Mouse (Mus musculus) thymus, postnatal 36 days (tissue): ENCODE results near the gene Lpar6.
A peak's percentile ranks its signal among the peaks of the same experiment; 100 is the strongest.

Experiments used
- DNase-seq, 2 experiments: peaks; one replicate each; pipeline ENCODE4 v3.0.0; 2022; ENCODE audit warnings: mixed read lengths in 2 of 2

The Lpar6 gene

GRCm38 (mm10) chr14:73237848-73238321, at the start of gene Lpar6:
TSS of gene Lpar6 (plus strand) at chr14:73237895.
- peak; percentile 57 to 60 for DNase-seq

- no peak for DNase-seq
These were observed 38.6 kb upstream of the Lpar6 start for GRCm38 (mm10) chr14:73199058-73199457.

- DNase-seq, result no peak
These were observed 36.2 kb upstream of the Lpar6 start for GRCm38 (mm10) chr14:73201447-73201846.

GRCm38 (mm10) chr14:73204016-73204415, 33.7 kb upstream of the Lpar6 start:
- DNase-seq, result no peak

DNA sequence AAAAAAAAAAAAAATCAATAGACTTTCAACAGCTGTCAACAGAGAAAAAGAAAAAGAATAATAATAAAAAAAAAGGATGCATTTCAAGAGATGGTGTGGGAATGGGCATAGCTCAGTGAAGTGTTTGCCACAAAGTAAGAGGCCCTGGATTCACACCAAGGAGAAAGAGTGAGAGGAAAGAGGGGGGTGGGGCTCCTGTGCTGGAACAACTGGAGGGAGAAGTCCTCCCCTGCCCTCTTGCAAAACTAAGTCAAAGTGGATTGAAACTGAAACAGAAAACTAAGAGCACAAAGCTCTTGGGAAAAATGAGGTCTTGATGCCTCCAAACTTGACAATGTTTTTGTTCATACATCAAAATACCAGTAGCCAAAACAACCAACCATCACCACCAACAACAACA, 28.4 kb upstream of the Lpar6 start:
- DNase-seq, result no peak

- no peak for DNase-seq
These were observed 27.5 kb upstream of the Lpar6 start for GRCm38 (mm10) chr14:73210196-73210595.

DNA sequence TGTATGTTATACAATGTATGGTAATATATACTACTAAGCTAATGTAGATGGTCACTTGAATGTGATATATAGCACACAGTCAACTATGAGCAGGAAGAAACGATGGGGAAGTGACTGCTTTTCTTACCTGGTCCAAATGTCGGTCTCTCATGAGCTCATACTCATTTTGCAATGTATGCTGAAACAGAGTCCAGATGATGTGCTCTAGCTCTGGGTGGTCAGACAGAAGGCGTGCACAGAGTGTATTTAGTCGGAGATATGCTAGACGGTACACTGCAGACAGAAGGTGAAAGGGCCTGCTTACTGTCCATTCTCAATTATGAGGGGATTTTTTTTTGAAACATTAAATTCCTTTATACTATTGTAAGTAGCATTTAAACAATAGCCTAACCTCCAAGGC, 26.2 kb upstream of the Lpar6 start:
- no peak for DNase-seq

DNA sequence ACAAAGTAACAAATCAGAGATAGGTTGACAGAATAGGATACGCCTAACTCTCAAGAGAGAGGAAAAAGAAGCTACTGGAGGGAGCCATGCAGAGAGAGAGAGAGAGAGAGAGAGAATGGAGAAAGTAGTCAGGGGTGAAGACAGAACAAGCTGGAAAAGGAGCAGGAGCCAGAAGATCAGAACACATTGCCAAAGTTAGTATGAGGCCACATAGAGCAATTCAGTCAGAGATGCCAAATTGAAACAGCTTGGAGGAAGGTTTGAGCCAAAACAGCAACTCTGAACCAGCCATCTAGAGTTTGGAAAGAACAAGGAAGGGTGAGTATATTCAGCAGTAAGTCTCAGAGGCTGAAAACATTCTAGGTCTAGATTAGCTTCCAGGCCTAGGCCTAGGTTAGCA, 20.6 kb upstream of the Lpar6 start:
- DNase-seq, result no peak

DNA sequence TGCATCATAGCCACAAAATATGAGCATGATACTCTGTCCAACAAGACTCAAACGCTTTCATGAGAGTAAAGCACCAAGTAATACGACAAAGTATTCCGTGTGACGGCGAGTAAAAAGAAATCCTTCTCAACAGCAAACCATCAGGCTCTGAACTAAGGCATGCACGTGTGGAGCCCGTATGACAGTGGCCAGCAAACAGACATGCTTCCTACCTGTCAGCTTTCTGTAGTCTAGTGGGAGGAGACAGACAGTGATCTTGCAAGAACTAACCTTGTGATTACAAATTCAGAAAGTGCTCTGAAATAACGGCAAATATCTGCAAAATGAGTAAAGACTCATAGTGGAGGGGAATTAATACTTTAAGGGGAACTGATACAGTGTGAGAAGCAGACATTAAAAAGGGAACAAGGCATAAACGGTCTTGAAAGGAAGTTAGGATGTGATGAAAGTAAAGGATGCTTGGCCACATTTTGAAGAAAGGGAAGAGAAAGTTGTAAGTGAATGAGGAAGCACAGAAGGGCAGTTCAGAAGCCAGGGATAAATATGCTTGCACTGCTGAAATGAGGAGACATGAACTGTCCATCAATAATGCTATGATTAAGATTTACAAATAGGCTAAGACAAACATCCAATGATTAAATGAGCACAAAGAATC, 15.3 kb upstream of the Lpar6 start:
- no peak for DNase-seq

- no peak for DNase-seq
These were observed 11.3 kb upstream of the Lpar6 start for GRCm38 (mm10) chr14:73226346-73226745.

DNA sequence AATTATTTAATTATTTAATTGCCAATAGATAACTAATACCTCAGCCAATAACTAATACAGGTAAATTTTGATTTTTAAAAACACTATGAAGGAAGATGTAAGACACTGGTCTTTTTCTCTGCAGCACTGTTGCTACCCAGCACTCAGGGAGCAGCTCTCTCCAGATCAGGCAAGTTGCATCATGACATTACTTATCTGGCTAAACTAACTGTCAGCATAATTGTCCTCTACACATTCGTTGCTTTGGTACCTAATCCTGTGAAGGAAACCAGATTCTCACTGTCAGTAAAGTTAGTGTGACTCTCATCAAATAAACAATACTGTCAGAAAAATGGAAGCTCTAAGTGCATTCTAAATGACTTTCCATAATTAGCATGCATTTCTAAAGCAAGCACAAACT, 10.8 kb upstream of the Lpar6 start:
- DNase-seq, result no peak

DNA sequence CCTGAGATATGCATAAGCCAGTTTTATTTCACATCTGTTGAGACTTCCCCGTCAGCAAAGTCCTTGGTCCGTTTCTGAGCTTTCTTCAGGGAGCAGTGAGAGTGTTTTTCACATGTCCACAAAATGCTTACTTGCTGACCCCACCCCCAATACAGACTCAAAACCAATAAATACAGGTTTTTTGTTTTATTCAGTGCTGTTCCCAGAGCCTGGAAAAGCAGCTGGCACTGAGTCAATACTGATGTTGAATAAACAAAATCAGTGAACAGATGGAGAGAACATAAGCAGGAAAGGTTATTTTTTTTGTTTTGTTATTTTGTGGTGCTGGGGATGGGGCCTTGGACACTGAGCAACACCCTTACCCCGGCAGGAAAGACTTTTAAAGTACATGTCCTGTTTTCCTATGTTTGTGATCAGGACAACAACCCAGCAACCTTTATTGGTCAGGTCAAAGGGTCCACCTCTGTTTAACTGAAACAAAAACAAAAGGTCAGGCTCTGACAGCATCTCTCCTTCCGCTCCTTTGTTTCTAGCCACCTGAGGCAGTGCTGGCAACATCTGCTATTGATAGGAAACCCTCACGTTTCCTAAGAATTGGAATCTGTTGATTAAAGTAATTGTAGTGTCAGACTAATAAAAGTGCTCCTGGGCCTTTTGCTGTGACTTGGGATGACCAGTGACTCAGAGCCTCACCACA, 6.3 kb upstream of the Lpar6 start:
- DNase-seq, result no peak

DNA sequence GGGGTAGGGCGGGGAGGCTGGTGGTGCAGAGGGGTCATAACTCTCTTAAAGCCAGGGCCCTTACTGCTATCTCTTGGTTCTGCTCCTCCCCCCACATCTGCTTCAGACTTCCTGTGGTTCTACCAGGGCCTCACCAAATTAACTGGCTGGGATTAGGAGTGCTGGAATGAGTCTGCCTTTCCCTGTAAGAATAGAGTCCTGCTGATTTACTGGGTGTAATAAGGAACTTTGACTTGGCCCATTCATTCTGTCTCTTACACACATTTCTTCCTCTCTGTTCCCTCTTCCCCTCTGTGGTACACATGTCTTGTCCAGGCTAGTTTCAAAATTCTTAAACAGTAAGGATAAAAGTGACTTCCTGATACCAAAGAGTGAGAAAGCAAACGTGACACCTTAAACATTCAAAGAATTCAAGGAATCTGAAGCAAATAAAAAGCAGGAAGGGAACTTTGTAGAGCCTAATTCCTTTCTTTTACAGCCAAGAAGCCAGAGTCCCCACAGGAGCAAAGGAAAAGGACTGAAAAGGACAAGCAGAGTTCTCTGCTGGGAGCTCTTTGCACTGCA, 3.1 kb upstream of the Lpar6 start:
- DNase-seq, result no peak

DNA sequence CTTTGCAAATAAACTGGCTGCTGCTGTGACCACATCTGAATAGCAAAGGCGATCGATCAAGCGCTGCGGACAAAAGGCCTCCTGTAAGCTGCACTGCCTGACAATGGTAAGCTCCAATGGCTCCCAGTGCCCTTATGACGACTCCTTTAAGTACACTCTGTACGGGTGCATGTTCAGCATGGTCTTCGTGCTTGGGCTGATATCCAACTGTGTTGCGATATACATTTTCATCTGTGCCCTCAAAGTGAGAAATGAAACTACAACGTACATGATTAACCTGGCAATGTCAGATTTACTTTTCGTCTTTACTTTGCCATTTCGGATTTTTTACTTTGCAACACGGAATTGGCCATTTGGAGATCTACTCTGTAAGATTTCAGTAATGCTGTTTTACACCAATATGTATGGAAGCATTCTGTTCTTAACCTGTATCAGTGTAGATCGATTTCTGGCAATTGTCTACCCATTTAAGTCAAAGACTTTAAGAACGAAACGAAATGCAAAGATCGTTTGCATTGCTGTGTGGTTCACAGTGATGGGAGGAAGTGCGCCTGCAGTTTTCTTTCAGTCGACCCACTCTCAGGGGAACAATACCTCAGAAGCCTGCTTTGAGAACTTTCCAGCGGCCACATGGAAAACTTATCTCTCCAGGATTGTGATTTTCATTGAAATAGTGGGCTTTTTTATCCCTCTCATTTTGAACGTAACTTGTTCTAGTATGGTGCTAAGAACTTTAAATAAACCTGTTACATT, 979 bp downstream of the Lpar6 start:
- peak; percentile 56 for DNase-seq

GRCm38 (mm10) chr14:73239291-73239690, 1.6 kb downstream of the Lpar6 start:
- DNase-seq, result peak; percentile 20 to 34

GRCm38 (mm10) chr14:73239857-73240256, 2.2 kb downstream of the Lpar6 start:
- DNase-seq, result no peak

- no peak for DNase-seq
These were observed 6.4 kb downstream of the Lpar6 start for GRCm38 (mm10) chr14:73244061-73244597.

- DNase-seq, result no peak
These were observed 12.4 kb downstream of the Lpar6 start for GRCm38 (mm10) chr14:73250056-73250455.

DNA sequence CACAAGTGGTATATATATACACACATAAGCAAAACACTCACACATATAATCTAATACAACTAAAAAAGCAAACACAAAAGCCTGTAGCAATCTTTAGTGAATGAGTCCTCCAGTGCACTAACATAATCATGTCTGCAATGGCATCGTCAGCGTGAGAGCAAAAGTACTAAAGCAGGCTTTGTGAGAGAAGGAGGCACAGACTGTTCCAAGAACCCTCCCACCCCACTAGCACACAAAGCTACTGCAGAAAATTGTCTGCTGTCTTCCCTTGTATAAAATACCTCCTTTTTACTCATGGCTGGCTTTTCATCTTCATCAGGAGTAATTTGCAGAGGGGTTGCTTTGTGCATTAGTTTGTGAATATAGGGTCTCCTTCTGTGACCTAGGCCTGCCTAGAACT, 14.6 kb downstream of the Lpar6 start:
- DNase-seq, result no peak

DNA sequence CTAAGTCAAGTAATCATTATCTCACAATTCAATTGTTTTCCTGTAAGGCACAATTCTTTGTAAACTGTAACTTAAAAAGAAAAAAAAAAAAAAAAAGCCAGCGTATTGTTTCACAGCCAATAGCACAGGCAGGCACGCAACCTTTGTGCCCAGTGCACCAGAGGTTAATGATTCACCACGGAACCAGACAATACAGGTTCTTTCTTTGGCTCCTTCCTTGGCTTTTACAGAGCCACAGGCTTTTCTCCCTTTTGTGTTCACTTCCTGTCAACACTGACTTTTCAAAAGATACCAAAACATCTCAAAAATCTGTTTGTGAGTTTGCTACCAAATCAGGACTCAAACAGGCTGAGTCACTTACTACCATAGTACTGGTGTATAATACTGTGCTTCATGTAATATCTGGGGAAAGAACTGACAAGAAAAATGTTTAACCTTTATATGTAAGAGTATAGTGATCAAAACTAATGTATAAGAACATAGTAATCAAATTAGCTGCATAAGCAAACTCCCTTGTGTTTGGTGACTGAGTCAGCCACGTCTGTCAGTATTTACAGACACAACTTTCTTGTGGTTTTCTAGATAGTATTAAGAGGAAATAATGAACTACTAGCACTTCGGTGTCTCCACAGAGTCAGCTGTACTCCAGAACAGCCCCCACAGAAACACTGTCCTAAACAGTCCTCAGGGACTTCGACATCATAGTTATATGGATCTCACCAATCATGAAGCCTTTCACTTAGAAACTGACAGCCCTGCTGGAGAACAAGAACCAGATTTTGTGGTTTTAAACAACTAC, 16.0 kb downstream of the Lpar6 start:
- DNase-seq, result no peak

DNA sequence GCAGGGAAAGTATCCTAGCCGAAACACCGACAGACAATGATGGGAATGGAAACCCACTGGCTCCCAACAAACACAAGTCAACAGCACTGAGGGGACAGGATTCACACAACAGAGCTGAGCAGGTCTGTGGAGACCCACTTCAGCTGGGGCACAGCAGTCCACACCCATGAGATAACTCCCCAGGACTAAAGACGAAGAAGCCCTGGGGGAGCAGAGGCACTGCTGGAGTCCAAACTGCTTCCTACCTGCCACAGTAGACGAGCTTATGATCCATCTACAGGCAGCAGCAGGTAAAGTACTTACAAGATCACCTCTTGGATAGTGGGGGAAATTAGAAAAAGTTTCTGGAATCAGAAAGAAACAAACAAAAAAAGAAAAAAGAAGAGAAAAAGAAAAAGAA, 16.7 kb downstream of the Lpar6 start:
- DNase-seq, result no peak

GRCm38 (mm10) chr14:73255426-73255970, 17.8 kb downstream of the Lpar6 start:
- peak; percentile 39 to 51 for DNase-seq
